Mouse (Mus musculus) cerebellum, adult 8-10 months (tissue): ENCODE measurements around the gene Bik.

Source experiments
- DNase-seq: peaks from one replicate; pipeline ENCODE4 v3.0.0; 2022

Bik gene

GRCm38 (mm10) chr15:83550137-83550536 is 23.5 kb downstream of the Bik start:
- no peak for DNase-seq

DNA sequence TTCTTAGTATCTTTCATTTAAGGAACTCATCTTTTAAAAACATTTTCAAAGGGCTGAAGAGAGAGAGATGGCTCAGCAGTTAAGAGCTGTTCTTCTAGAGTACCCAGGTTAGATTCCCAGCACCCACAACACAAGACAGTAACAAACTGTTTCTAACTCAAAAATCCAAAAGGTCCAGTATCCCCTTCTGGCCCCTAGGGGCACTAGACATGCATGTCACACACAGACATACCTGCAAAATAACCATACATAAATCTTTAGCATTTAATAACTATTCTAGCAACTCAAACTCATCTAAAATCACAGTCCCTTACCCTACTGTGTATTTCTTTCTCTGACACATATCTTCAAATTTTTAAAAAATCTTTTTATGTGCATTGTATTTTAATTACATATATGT is 27.2 kb downstream of the Bik start:
- DNase-seq, result no peak

- peak; percentile 83 for DNase-seq
Observed at GRCm38 (mm10) chr15:83555161-83555974, 28.7 kb downstream of the Bik start.

DNA sequence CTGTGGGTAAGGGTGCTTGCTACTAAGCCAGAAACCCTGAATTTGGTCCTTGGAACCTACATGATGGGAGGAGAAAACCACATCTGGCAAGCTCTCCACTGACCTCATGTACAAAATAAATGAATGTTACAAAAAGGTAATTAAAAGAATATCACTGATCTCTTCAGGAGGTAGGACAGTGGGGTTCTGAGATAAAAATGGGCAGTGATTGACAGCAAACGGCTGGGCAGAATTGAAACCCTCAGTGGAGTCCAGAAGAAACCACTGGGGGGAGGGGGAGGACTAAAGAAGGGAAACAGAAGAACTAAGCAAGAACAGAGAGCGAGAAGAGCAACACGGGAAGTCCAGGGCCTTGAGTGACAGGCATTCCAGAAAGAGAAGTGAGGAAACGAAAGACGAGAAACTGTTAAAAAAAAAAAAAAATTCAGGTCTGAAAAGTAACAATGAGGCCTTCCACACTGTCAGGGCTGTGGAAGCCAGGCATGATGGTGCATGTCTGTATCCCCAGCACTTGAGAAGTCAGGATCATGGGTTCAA is 34.3 kb downstream of the Bik start:
- no peak for DNase-seq

- no peak for DNase-seq
Observed at GRCm38 (mm10) chr15:83562626-83563270, 36.1 kb downstream of the Bik start.

GRCm38 (mm10) chr15:83563327-83563856 is 36.7 kb downstream of the Bik start, which contains the start of the genes Tspo and Mcat:
Gene Tspo (plus strand): TSS chr15:83563592.
Gene Mcat (minus strand): TSS chr15:83563787.
- DNase-seq, result no peak

DNA sequence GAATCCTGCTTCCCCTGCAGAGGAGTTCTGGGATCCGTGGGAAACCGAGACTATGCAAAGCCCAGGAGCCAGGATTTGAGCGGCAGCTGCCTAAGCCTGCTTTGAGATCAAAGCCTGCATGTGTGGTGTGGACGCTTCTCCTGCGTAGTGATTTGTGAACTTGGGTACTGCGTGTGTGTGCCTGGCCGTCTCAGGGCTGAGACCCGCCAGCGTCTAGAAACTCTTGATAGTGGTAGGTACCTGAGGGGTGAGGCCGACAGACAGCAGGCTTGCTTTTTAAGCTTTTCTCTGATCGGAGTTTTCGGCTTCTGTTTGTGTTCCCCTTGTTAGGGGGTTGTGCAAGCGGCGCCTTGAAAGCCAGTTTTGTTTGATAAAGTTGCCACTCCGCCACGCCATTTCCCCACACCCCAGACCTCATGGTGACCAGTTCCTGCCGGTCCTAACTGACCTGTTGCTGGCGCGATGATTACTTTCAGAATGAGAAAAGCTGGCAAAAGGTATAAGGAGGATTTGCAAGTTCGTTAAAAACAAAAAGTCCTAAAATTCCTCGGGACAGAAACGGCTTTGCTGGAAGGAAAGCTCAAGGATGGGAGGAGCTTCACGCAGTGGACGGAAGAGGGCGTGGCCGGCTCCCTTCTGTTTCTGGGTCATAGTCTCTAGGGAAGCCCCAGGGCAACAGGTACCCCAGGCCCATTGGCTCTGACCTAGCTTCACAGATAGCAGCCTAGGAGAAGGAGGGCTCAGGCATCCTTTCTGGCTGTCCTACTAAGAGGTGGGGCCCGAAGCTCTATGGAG is 37.4 kb downstream of the Bik start:
- DNase-seq, result no peak

DNA sequence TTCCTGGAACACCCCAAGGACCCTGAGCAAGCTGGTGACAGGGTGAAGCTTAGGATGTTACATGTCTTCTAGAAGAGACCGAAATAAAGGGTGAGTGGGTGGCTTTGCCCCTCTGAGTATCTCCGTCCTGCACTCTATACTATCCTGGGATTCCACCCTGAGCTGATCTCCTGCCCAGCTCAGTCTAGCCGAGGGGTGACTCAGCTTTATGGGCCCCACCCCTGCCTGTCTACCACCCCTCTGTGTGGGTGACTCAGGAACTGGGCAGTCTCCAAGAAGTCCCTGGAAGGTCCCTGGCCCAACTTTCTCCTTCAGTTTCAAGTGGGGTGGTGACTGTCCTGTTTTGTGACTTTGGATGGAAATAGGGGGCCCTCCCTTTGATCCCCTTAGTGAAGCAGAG is 38.8 kb downstream of the Bik start:
- no peak for DNase-seq

- DNase-seq, result no peak
Observed at GRCm38 (mm10) chr15:83566006-83566405, 39.3 kb downstream of the Bik start.

GRCm38 (mm10) chr15:83567728-83568127 is 41.1 kb downstream of the Bik start:
- no peak for DNase-seq

GRCm38 (mm10) chr15:83568544-83568943 is 41.9 kb downstream of the Bik start:
- DNase-seq, result no peak

DNA sequence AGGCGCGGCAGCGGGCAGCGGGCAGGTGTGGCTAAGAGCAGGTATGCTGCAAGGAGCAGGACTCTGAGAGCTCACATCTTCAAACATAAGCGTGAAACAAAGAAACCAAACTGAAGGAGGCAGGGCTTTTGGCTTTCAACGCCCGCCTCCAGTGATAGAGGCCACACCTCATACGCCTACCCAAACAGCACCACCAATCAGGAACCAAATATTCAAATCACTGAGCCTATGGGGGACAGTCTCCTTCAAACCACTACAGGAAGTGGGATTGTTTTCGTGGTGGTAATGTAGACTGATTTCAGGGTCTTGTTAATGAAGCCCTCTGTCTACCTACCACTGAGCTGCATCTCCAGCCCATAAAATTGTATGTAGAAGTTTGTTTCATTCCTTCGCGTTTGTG is 43.0 kb downstream of the Bik start:
- no peak for DNase-seq

DNA sequence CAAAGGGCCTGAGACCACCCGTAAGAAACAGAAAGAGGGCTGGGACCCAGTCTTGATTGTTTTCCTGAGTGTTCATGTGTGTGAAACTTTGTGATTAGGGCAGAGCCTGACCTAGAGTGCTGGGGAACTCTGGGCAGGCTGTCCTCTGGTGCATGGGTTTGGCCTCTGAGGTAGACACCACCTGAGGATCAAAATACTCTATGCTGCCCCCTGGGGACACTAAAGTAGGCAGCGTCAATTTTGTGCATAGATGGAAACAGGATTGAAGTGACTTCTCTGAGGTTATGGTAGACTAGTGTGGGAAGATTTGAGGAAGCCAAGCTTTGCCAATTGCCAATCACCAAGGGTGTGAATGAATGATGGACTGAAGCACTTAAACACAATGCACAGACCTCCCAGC is 44.0 kb downstream of the Bik start:
- no peak for DNase-seq

DNA sequence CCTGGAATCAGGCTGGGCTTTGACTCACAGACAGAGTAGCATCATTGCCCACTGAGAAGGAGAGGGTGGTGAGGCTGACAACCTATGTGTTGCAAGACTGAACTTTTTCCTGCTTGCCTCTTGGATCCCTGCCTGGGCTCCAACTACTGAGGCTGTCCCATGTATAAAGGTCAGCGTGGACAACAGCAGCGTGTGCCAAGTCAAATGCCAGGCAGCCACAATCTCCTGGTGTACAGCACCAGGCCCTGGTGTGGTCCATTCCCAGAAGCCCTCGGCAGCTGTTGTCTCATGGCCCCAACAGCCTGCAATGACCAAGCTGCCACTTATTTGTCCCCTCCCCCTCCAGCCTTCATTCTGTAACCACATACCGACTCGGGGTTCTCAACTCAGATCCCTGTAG is 45.0 kb downstream of the Bik start:
- no peak for DNase-seq

DNA sequence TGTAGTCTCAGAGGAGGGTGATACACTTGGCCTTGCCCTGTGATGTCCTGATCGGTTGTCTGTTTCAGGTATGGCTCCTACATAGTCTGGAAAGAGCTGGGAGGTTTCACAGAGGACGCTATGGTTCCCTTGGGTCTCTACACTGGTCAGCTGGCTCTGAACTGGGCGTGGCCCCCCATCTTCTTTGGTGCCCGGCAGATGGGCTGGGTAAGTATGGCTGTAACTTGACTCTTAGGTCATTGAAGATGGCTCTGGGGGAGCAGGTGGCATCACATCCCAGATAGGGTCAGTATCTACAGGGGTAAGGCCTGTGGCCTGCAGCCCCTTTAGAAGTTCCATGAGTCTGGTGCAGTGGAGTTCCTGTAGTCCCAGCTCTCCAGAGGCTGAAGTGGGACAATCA is 45.5 kb downstream of the Bik start:
- DNase-seq, result no peak

GRCm38 (mm10) chr15:83573606-83574005 is 46.9 kb downstream of the Bik start:
- peak; percentile 21 for DNase-seq

DNA sequence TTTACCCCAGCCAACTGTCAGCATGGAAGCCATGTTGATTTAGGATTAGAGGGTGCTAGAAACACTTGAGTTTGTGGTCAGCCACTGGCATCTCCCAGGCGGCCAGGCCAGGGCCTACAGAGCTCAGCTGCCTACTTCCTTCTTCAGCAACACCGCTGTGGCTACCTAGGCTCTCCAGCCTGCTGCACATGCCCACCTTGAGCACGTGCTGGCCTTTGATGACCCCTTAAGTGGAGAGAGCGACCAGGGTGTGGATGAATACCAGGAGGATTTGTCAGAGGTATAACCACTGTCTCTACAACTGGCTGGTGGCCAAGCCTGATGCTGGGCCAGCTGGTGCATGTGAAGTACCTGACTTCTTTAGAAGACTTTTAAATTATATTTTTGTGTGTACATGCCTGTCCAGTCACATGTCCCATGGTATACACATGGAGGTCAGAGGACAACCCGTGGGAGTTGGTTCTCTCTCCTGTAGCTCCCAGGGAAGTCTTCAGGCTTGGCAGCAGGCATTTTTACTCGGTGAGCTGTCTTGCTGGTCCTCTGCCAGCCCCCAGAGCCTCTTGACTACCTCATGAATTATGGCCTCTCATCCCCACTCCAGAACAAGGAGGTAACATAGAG is 48.2 kb downstream of the Bik start:
- DNase-seq, result no peak

GRCm38 (mm10) chr15:83575543-83575942 is 48.9 kb downstream of the Bik start:
- no peak for DNase-seq

DNA sequence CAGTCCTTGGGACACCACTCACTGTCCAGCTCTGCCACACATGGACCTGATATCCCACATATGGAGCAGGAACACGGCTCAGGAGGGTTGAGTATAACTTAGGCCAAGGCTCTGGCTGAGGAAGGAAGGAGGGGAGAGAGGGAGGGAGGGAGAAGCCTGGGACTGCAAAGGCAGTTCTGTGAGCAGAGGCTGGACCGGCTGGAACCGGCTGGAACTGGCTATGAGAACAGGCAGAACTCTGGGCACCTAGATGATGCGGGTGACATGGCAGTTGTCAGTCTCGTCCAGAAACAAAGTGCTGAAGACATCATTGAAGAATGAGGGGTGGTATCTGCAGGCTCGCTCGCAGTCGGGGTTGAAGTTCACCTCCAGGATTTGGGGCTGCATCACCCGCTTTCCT is 50.0 kb downstream of the Bik start:
- DNase-seq, result no peak

DNA sequence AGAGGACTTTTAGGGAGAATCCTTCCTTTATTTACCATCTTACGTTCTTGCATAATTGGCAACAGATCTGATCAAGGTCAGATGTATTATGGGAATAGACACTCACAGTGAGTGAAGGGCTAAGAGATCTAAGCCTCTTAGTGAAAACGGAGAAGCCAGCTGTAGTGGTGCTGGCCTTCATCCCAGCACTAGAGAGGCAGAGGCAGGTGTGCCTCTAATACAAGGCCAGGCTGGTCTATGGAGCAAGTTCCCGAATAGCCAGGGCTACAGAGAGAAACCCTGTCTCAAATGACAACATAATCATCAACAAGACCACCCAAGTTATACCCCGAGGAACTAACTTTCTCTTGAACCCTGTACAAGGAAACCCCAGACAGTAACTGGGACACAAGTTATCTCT is 56.3 kb downstream of the Bik start:
- no peak for DNase-seq

GRCm38 (mm10) chr15:83583419-83584156 is 56.9 kb downstream of the Bik start:
- no peak for DNase-seq

DNA sequence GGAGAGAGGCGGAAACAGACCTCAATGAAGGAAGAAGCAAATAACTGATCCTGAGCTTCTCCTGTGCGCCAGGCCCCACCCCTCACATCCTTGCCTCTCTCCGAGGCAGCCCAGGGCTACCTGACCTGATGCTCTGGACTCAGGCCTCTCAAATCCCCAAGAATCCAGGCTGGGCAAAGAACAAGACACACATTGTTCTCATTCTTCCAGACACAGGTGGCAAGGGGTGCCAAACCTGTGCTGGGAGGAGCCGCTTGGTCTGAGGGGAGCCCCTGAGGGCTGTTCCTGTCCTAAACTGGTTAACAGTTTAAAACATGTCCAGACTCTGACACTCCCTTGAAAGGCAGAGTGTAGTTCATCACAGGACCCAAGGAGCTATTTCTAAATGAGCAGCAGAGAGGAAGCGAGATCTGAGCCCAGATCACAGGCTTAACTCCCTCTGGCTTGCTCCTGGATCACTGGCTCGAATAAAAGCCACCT is 58.1 kb downstream of the Bik start:
- no peak for DNase-seq
